Mouse (Mus musculus): Measurements from ENCODE around the gene Dok1.

Dok1 gene

DNA sequence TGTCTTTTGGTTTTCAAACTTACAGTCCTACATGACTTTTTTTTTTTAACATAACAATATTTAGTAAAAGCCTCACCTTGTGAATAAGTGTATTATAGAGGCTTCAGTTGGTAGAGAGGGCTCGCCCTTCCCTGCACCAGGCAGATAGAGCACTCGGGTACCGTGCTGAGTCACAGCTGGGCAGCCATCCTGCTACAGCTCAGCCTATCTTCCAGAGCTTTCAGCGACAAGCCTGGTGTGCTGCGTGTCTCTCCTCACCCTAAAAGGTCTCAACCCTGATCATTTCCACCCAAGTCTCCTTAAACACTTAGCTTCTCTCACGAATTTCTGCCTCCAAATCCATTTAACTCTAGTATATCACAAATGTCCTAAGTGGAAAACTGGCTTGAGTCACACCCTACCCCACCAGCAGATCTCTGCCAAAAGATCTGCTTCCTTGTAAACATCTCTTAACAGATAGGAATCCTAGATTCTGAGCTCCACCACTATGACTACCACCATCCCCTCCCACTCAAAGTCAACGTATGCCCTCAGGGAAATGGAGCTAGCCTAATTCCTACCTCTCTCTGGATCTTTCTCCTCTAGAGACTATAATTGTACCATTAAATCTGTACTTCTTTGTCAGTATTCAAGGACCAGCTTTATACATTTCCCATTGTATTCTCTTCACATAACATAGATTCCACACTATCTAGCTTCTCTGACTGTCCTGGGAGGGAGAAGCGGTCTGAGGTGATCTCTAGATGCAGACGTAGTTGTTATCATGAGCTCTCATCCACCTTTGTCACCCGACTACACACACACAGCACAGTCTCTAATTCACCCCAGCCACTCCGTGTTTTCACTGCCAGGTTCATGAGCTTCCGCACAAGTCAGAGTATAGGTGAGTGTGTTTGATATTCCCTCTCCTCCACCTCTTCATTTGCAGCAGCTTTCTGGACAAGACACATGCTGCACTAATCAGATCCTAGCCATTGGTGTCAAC, 18.5 kb downstream of the Dok1 start:
- in situ Hi-C loops (cut with MboI, MseI) = no loop called here

DNA sequence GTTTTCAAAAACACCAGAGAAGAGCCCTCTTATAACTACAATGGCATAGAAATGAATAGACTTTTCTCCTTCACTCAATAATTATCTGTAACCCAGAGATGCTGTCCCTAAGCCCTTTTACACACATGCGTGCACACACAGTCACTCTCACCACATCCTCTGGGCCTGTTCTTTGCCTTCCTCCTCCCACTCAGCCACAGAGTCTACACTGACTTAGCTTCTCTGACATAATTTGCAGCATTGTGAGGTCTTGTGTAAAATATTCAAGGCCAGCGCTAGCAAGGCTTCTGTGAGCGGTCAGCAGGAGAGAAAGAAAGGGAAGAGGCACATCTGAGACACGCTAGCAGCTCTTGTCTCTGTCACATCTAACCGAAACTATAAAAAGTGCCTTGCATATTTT, 19.8 kb downstream of the Dok1 start:
- in situ Hi-C loops (cut with MboI, MseI) = no loop called here

DNA sequence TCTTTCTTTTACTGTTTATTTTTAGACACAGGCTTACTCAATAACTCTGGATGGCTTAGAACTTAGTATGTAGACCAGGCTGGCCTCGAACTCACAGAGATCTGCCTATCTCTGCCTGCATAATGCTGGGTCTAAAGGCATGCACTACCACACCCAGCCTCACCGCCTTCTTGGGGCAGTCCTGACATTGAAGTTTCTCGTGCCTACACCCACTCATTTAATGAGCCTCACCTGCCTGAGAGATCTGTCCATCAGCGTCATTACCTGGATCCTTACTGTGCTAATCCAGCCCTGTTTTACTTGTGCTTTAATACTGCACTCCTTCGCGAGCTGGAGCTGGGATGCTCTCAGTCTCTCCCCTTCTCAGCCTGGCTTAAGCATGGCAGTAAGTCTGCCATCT, 21.5 kb downstream of the Dok1 start:
- in situ Hi-C loops (cut with MboI, MseI) = no loop called here

- in situ Hi-C loops (cut with MboI, MseI) = no loop called here
Observed at GRCm38 (mm10) chr6:83011255-83011654, 22.0 kb downstream of the Dok1 start.

- in situ Hi-C loops (cut with MboI, MseI) = no loop called here
Observed at GRCm38 (mm10) chr6:83010010-83010409, 23.3 kb downstream of the Dok1 start.

GRCm38 (mm10) chr6:83008659-83009058, 24.6 kb downstream of the Dok1 start:
- in situ Hi-C loops (cut with MboI, MseI) = no loop called here

- in situ Hi-C loops (cut with MboI, MseI) = no loop called here
Observed at GRCm38 (mm10) chr6:83006114-83006513, 27.2 kb downstream of the Dok1 start.

DNA sequence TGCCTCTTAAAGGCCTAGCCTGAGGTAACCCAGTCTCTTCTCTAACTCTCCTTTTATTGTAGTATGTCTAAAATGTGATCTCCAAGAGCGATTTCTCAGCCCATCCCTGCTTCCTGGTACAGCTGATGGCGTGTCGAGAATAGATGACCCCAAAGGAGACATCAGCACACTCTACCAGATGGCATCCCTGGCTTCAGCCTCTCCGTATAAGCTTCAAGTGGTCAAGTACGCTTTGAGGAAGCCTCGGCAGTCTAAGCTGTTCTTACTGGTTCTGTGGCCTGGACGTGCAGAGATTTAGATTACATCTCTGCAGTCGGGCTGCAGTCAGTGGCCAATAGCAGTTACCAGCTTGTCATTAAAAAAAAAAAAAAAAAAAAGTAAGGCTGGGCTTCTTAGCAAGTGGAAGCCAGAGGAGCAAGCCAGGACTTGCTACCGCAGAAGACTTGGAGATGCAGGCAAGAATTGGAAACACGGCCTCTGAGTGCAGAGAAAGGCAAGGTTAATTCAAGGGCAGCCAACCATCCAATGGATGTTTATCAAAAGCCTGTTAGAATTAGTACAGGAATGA, 27.7 kb downstream of the Dok1 start:
- in situ Hi-C loops (cut with MboI, MseI) = no loop called here

DNA sequence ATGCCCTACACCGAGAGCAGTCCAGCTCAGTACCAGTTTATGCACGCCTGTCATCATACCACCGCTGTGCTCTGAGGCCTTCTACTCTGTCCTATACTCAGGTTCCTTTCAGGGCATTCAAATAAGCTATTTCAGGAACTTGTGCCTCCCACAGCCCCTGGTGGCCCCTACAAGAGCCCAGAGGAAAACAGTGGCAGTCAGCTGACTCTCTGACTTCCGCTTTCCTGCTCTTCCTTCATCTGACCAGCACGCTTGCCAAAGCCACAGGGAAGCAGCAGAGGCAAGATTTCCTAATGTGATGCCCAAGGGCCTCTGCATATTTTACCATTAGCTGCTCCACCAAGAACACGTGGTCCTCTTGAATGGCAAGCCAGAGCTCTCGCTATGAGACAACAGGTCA, 28.4 kb downstream of the Dok1 start:
- in situ Hi-C loops (cut with MboI, MseI) = no loop called here

GRCm38 (mm10) chr6:83004309-83004708, 29.0 kb downstream of the Dok1 start:
- in situ Hi-C loops (cut with MboI, MseI) = no loop called here

GRCm38 (mm10) chr6:83003850-83004249, 29.4 kb downstream of the Dok1 start:
- in situ Hi-C loops (cut with MboI, MseI) = no loop called here

- in situ Hi-C loops (cut with MboI, MseI) = no loop called here
Observed at GRCm38 (mm10) chr6:83003082-83003481, 30.2 kb downstream of the Dok1 start.

GRCm38 (mm10) chr6:82999986-83000385, 33.3 kb downstream of the Dok1 start:
- in situ Hi-C loops (cut with MboI, MseI) = loop anchor here (5.0 kb wide), 1 partner anchor 277 kb away; no protein-coding TSS in a partner anchor

DNA sequence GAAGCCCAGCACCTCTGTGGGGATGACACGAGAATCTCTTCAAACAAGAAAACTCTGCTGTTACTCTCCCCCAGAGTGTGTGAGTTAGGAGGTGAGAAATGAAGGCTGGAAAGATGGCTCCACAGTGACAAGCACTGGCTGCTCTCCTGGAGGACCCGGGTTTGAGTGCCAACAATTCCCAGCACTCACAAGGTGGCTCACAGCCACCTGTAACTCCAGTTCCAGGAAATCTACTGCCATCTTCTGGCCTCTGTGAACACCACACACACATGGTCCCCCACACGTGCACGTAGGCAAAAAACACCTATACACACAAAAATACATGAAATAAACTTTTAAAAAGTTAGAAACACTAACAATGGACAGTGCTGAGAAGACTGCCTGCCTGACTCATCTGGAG, 34.9 kb downstream of the Dok1 start:
- in situ Hi-C loops (cut with MboI, MseI) = loop anchor here (5.0 kb wide), 1 partner anchor 279 kb away; no protein-coding TSS in a partner anchor

DNA sequence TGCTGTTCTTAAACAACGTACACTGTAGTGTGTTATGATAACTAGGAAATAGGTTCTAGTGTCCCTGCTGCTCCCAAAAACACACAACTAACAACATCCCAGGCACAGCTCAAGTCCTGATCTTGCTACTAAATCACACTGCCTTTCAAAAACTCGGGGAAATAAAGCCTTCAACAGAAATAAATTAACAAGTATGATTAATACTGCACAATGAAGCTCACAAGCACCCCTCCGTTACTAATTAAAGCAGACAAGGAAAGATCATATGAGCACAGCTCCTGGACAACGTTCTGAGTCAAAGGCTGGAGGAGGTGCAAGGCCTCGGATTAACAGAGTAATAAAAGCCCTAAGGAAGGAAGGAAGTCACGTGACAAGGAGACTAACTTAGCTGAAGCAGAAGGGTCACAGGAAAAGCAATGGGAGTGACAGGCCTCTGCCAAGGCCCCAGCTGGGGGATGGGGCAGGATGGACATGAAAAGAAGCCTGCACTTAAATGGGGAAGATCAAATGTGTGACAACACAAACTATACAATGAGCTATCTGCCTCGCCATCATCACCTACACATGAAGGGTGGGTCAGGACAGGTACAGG, 35.7 kb downstream of the Dok1 start:
- in situ Hi-C loops (cut with MboI, MseI) = loop anchor here (5.0 kb wide), 1 partner anchor 280 kb away; no protein-coding TSS in a partner anchor

- in situ Hi-C loops (cut with MboI, MseI) = loop anchor here (5.0 kb wide), 1 partner anchor 280 kb away; no protein-coding TSS in a partner anchor
Observed at GRCm38 (mm10) chr6:82996740-82997315, 36.4 kb downstream of the Dok1 start.

- in situ Hi-C loops (cut with MboI, MseI) = no loop called here
Observed at GRCm38 (mm10) chr6:82994372-82994771, 38.9 kb downstream of the Dok1 start.

DNA sequence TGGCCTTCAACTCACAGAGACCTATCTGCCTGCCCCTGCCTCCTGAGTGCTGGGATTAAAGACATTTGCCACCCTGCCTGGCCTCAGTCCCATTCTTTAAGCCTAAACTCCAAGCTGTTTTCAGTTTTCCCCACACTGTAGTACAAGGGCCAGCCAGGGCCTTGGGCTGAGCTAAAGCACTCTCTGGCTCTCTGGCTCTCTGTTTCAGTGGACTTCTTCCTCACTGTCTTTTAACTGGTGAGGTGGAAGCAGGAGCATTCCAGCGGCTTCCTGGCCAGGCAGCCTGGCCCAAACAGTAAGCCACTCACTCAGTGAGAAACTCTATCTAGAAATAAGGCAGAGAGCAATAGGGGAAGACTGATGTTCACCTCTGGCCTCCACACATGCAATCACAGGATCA, 39.6 kb downstream of the Dok1 start:
- in situ Hi-C loops (cut with MboI, MseI) = no loop called here

- in situ Hi-C loops (cut with MboI, MseI) = no loop called here
Observed at GRCm38 (mm10) chr6:82987411-82987971, 45.8 kb downstream of the Dok1 start.
